Mouse (Mus musculus): ENCODE results near the gene Arid5b. TPM values are rescaled to one million over a fixed set of nuclear protein-coding genes. Genes with fewer than 3 reads are reported as not detected.
A peak's percentile ranks its signal among the peaks of the same experiment; 100 is the strongest.

Arid5b gene
- polyA plus RNA-seq, 1 experiment from 2014 or later: 12.2 TPM

GRCm38 (mm10) chr10:68097821-68098675, 180.5 kb downstream of the Arid5b start:
- peaks cover 50% of the 10 kb centered on the region for H3K36me3 ChIP-seq (replicated peaks; ENCODE audit: insufficient read depth, low read length)
- no peak overlapping the region for H3K4me3 ChIP-seq (ENCODE audit: low read depth, low read length)
- ATAC-seq (no peak), DNase-seq (no peak)
- H3K4me1 ChIP-seq (ENCODE audit: insufficient read depth): no peaks in the 10 kb centered on the region; the same call in 1 of the 2 replicates
- H3K9me3 ChIP-seq (ENCODE audit: low read length): no peaks in the 10 kb centered on the region
- H3K27ac ChIP-seq (ENCODE audit: low read depth): no peak overlapping the region
- 66% methylated on average over 19 of the region's 19 CpGs for WGBS (ENCODE audit: insufficient replicate concordance)
- H3K9ac ChIP-seq (replicated peaks): no peak overlapping the region
- TF ChIP-seq CTCF (IDR thresholded peaks at IDR 0.05; ENCODE audit: low read depth) (no peak), EP300 (IDR thresholded peaks at IDR 0.05; ENCODE audit: low read depth) (no peak)
- H3K27me3 ChIP-seq (ENCODE audit: insufficient read depth, low read length): no peaks in the 10 kb centered on the region
- H3K4me2 ChIP-seq (ENCODE audit: low read depth, low read length): no peak overlapping the region

DNA sequence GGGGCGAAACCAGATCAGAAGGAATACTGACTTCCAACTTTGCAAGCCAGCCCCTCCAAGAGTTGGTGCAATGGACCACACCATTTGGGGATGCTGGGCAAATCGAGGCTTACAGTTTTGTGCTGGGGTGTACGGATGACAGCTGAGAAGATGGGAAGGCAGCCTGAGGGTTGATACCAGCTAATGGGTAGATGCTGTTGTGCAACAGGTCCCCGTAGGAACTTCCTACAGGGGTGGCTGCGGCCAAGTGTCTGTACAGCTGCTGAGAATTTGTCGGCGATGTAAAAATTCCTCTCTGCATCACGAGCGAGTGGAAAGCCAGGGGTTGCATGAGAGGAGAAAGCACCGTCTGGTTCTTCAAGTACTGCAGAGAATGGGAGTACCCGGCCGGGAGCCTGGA, 182.1 kb downstream of the Arid5b start:
- ATAC-seq (no peak), DNase-seq (no peak)
- TF ChIP-seq EP300 (IDR thresholded peaks at IDR 0.05; ENCODE audit: low read depth) (no peak), CTCF (IDR thresholded peaks at IDR 0.05; ENCODE audit: low read depth) (no peak)
- WGBS (ENCODE audit: insufficient replicate concordance): 85% methylated on average over 12 of the region's 12 CpGs
- H3K36me3 ChIP-seq (replicated peaks; ENCODE audit: insufficient read depth, low read length): peaks cover 47% of the 10 kb centered on the region
- no peak overlapping the region for H3K4me3 ChIP-seq (ENCODE audit: low read depth, low read length)
- no peaks in the 10 kb centered on the region for H3K27me3 ChIP-seq (ENCODE audit: insufficient read depth, low read length)
- H3K4me2 ChIP-seq (ENCODE audit: low read depth, low read length): no peak overlapping the region
- H3K9ac ChIP-seq (replicated peaks): no peak overlapping the region
- peaks cover 3% of the 10 kb centered on the region; the same call in 1 of the 2 replicates for H3K4me1 ChIP-seq (ENCODE audit: insufficient read depth)
- no peaks in the 10 kb centered on the region for H3K9me3 ChIP-seq (ENCODE audit: low read length)
- H3K27ac ChIP-seq (ENCODE audit: low read depth): no peak overlapping the region

GRCm38 (mm10) chr10:68095136-68095535, 183.4 kb downstream of the Arid5b start:
- Histone ChIP-seq H3K9ac (replicated peaks) (no peak overlapping the region), H3K4me3 (ENCODE audit: low read depth, low read length) (no peak overlapping the region), H3K27ac (ENCODE audit: low read depth) (no peak overlapping the region), H3K4me1 (ENCODE audit: insufficient read depth) (peaks cover 6% of the 10 kb centered on the region; the same call in 1 of the 2 replicates), H3K36me3 (replicated peaks; ENCODE audit: insufficient read depth, low read length) (peaks cover 34% of the 10 kb centered on the region), H3K4me2 (ENCODE audit: low read depth, low read length) (no peak overlapping the region), H3K9me3 (ENCODE audit: low read length) (no peaks in the 10 kb centered on the region), H3K27me3 (ENCODE audit: insufficient read depth, low read length) (no peaks in the 10 kb centered on the region)
- no peak for ATAC-seq
- 79% methylated on average over 2 of the region's 2 CpGs for WGBS (ENCODE audit: insufficient replicate concordance)
- TF ChIP-seq EP300 (IDR thresholded peaks at IDR 0.05; ENCODE audit: low read depth) (no peak), CTCF (IDR thresholded peaks at IDR 0.05; ENCODE audit: low read depth) (no peak)
- DNase-seq: no peak

GRCm38 (mm10) chr10:68093496-68093895, 185.0 kb downstream of the Arid5b start:
- DNase-seq: no peak
- Histone ChIP-seq H3K27ac (ENCODE audit: low read depth) (no peak overlapping the region), H3K4me1 (ENCODE audit: insufficient read depth) (peaks cover 11% of the 10 kb centered on the region), H3K4me2 (ENCODE audit: low read depth, low read length) (no peak overlapping the region), H3K27me3 (ENCODE audit: insufficient read depth, low read length) (no peaks in the 10 kb centered on the region), H3K9me3 (ENCODE audit: low read length) (no peaks in the 10 kb centered on the region), H3K36me3 (replicated peaks; ENCODE audit: insufficient read depth, low read length) (peaks cover 32% of the 10 kb centered on the region), H3K4me3 (ENCODE audit: low read depth, low read length) (no peak overlapping the region), H3K9ac (replicated peaks) (no peak overlapping the region)
- TF ChIP-seq CTCF (IDR thresholded peaks at IDR 0.05; ENCODE audit: low read depth): no peak
- TF ChIP-seq EP300 (IDR thresholded peaks at IDR 0.05; ENCODE audit: low read depth): no peak
- no peak for ATAC-seq
- 78% methylated on average over 3 of the region's 3 CpGs for WGBS (ENCODE audit: insufficient replicate concordance)

DNA sequence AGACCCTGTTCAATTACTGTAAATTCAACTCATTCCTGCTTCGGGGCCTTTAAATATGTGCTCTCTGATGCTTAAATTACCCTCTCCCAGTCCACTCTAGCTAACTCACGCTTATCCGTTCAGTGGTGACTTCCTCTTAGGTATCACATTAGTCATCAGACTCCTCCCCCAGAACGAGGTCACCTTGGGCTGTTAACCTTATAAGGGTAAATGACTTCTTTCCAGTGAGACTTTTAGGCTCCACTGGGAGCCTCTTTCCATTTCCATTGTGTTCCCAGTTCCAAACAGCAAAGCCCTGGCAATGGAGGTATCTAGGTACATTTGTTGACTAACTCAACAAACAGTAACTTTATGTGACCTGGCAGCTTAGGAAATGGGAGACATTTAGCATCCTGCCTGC, 186.7 kb downstream of the Arid5b start:
- Histone ChIP-seq H3K4me3 (ENCODE audit: low read depth, low read length) (no peak overlapping the region), H3K4me2 (ENCODE audit: low read depth, low read length) (no peak overlapping the region), H3K27me3 (ENCODE audit: insufficient read depth, low read length) (no peaks in the 10 kb centered on the region), H3K27ac (ENCODE audit: low read depth) (no peak overlapping the region; the same call in 1 of the 2 replicates), H3K4me1 (ENCODE audit: insufficient read depth) (peaks cover 11% of the 10 kb centered on the region), H3K9me3 (ENCODE audit: low read length) (no peaks in the 10 kb centered on the region), H3K36me3 (replicated peaks; ENCODE audit: insufficient read depth, low read length) (peaks cover 17% of the 10 kb centered on the region), H3K9ac (replicated peaks) (no peak overlapping the region)
- ATAC-seq: peak; percentile 65
- 53% methylated on average over 4 of the region's 4 CpGs for WGBS (ENCODE audit: insufficient replicate concordance)
- TF ChIP-seq EP300 (IDR thresholded peaks at IDR 0.05; ENCODE audit: low read depth) (no peak), CTCF (IDR thresholded peaks at IDR 0.05; ENCODE audit: low read depth) (no peak)
- no peak for DNase-seq

- DNase-seq (no peak), ATAC-seq (0 out of 2 replicates have a peak, but pooled peaks have one; percentile 9)
- Histone ChIP-seq H3K4me1 (ENCODE audit: insufficient read depth) (peaks cover 11% of the 10 kb centered on the region), H3K27me3 (ENCODE audit: insufficient read depth, low read length) (no peaks in the 10 kb centered on the region), H3K36me3 (replicated peaks; ENCODE audit: insufficient read depth, low read length) (peaks cover 8% of the 10 kb centered on the region), H3K9ac (replicated peaks) (no peak overlapping the region), H3K9me3 (ENCODE audit: low read length) (no peaks in the 10 kb centered on the region), H3K4me2 (ENCODE audit: low read depth, low read length) (no peak overlapping the region), H3K4me3 (ENCODE audit: low read depth, low read length) (no peak overlapping the region), H3K27ac (ENCODE audit: low read depth) (peak overlapping the region; percentile 61)
- TF ChIP-seq EP300 (IDR thresholded peaks at IDR 0.05; ENCODE audit: low read depth): no peak
- no peak for TF ChIP-seq CTCF (IDR thresholded peaks at IDR 0.05; ENCODE audit: low read depth)
- WGBS (ENCODE audit: insufficient replicate concordance): 68% methylated on average over 11 of the region's 11 CpGs
Observed at GRCm38 (mm10) chr10:68091011-68091410, 187.5 kb downstream of the Arid5b start.

Data from liver, postnatal 0 days (tissue).